14 mouse cellular contexts compared by ENCODE assay signal in genomic region chr17:32268540-32268960, GRCm38 (mm10). TPM values are rescaled to one million over a fixed set of nuclear protein-coding genes. Genes with fewer than 3 reads are reported as not detected.
DNase-seq lines count a peak whose midpoint lies in the region; ATAC-seq and TF ChIP-seq lines count a peak whose summit lies in the region.
"Had no signal": no experiment of that assay in that cellular context is flagged by ENCODE, and none has a peak within 500 bp of the region (broad histone marks: within the 10 kb centered on the region; RNA-seq: fewer than 3 reads in every experiment).

No protein-coding gene starts in this region.

- intact Hi-C loops in gastrocnemius, adult 2 months (cut with DNase I) = no loop called here

- DNase-seq in gastrocnemius, adult 2 months = no peak
- no peak for DNase-seq in gastrocnemius, postnatal 4 days (ENCODE audit: low spot score in 2 of 2)
- DNase-seq in lung, postnatal 36 days = peak; percentile 19
- no peak for DNase-seq in lung, postnatal 25 days (ENCODE audit: low spot score)
- DNase-seq in cerebellum, adult 18-20 months = peak; percentile 51 to 63
- no peak for DNase-seq in urinary bladder, postnatal 25 days (ENCODE audit: low spot score)
- DNase-seq in kidney, adult 8-10 months = no peak
- DNase-seq: retina, postnatal 1 day had no signal

- peak; percentile 61; the same call in 1 of the 2 replicates for ATAC-seq in monocyte, adult 5-6 weeks (replicated peaks; ENCODE audit: insufficient number of reproducible peaks, low FRiP score, low TSS enrichment, poor library complexity, severe bottlenecking)
- ATAC-seq: forebrain, embryonic 15.5 days; midbrain, embryonic 13.5 days had no signal

- no peak for TF ChIP-seq CTCF in gastrocnemius, adult 2 months (IDR thresholded peaks at IDR 0.05)

- peak overlapping the region; percentile 50; the same call in 1 of the 2 replicates for H3K27ac ChIP-seq in gastrocnemius, adult 2 months
- H3K27ac ChIP-seq: forebrain, embryonic 15.5 days; hindbrain, embryonic 15.5 days; limb, embryonic 15.5 days; midbrain, embryonic 13.5 days; stomach, embryonic 15.5 days had no signal

- H3K4me3 ChIP-seq in gastrocnemius, adult 2 months = no peak overlapping the region
- H3K4me3 ChIP-seq: forebrain, embryonic 15.5 days; hindbrain, embryonic 15.5 days; limb, embryonic 15.5 days; midbrain, embryonic 13.5 days; stomach, embryonic 15.5 days had no signal

RNA-seq across cellular contexts. Expression of gene Brd4, which starts 16.0 kb away (rescaled TPM):
- 10 to 100 TPM; 45.8 to 47.4 TPM for total RNA-seq in gastrocnemius, adult 2 months (2021)
- 10 to 100 TPM; 86.5 to 98.4 TPM for total RNA-seq in gastrocnemius, postnatal 4 days (2021)
- total RNA-seq in monocyte, adult 5-6 weeks (2017) = 35.0 to 93.9 TPM (median 47.1 TPM) in 3 replicates

RNA-seq across cellular contexts. Expression of gene Akap8, which starts 52.5 kb away (rescaled TPM):
- 10 to 100 TPM; 33.2 to 40.2 TPM for total RNA-seq in gastrocnemius, adult 2 months (2021)
- 10 to 100 TPM; 50.8 to 75.1 TPM for total RNA-seq in gastrocnemius, postnatal 4 days (2021)
- total RNA-seq in monocyte, adult 5-6 weeks (2017) = 203 to 241 TPM (median 213 TPM) in 3 replicates

Comparison
In these comparisons a context has a peak if more than half of its experiments do, and no peak if none do; other contexts are left out.
1. DNase-seq: peak in lung, postnatal 36 days (single experiment) and cerebellum, adult 18-20 months (2 of 2); none in gastrocnemius, adult 2 months (single experiment), gastrocnemius, postnatal 4 days (0 of 2), lung, postnatal 25 days (single experiment), urinary bladder, postnatal 25 days (single experiment) and kidney, adult 8-10 months (0 of 2).